Mouse (Mus musculus) ES-E14 (cell line): ENCODE measurements at regions not wholly inside any gene's neighbourhood (a gene's known extent, or its start where the extent isn't known, plus 50 kb on each side); places are given as distances from the start of the nearest gene placed in this dataset.

Source experiments
- DNase-seq: peaks from one replicate; pipeline ENCODE4 v3.0.0-alpha.2; 2013; ENCODE audit warnings: low read depth, low spot score
- H3K27ac ChIP-seq: 2 replicates; pipeline ENCODE4 v1.5.1; 2012; ENCODE audit warnings: low read depth, mild to moderate bottlenecking, low read length, moderate library complexity, mixed read lengths; ENCODE audit not compliant: poor library complexity, insufficient read depth, severe bottlenecking
- H3K36me3 ChIP-seq: 2 replicates; pipeline ENCODE4 v1.6.1; 2012; ENCODE audit warnings: mild to moderate bottlenecking, low read length, moderate library complexity, mixed read lengths; ENCODE audit not compliant: control insufficient read depth, poor library complexity, insufficient read depth, severe bottlenecking
- H3K4me1 ChIP-seq, 2 experiments: fragments of 150-350 bp in 1 of 2; sonication (generic) in 1 of 2; 2 replicates each; pipeline ENCODE4 v1.6.1; 2012; ENCODE audit warnings: low read length in 2 of 2, mild to moderate bottlenecking in 1 of 2, mixed read lengths in 1 of 2; ENCODE audit not compliant: control insufficient read depth in 2 of 2, insufficient read depth in 2 of 2, poor library complexity in 1 of 2
- H3K4me3 ChIP-seq, 2 experiments: fragments of 150-350 bp in 1 of 2; sonication (generic) in 1 of 2; 2 replicates each; pipeline ENCODE4 v1.5.1; 2012; ENCODE audit warnings: low read length in 2 of 2, low read depth in 1 of 2, mild to moderate bottlenecking in 1 of 2, mixed read lengths in 1 of 2; ENCODE audit not compliant: insufficient read depth in 1 of 2, poor library complexity in 1 of 2, severe bottlenecking in 1 of 2
- H3K9ac ChIP-seq: 2 replicates; pipeline ENCODE4 v1.6.1; 2012; ENCODE audit warnings: low read depth, mild to moderate bottlenecking, low read length, mixed read lengths; ENCODE audit not compliant: poor library complexity, insufficient read depth, severe bottlenecking
- H3K9me3 ChIP-seq: fragments of 150-350 bp; sonication (generic); 2 replicates; pipeline ENCODE4 v1.6.1; 2012; ENCODE audit warnings: low read depth, mild to moderate bottlenecking, low read length; ENCODE audit not compliant: control insufficient read depth, insufficient read depth
- CHD2 ChIP-seq: IDR thresholded peaks from 2 replicates; pipeline ENCODE4 v1.6.1; 2014; ENCODE audit warnings: mild to moderate bottlenecking, low read depth, low read length, inconsistent platforms
- HCFC1 ChIP-seq: IDR thresholded peaks from 2 replicates; pipeline ENCODE4 v1.6.1; 2012; ENCODE audit warnings: low read length, inconsistent platforms, borderline replicate concordance; ENCODE audit not compliant: insufficient read depth
- MAFK ChIP-seq: IDR thresholded peaks from 2 replicates; pipeline ENCODE4 v1.6.1; 2014; ENCODE audit warnings: mild to moderate bottlenecking, low read depth, low read length, inconsistent platforms; ENCODE audit not compliant: insufficient read depth
- ZC3H11A ChIP-seq: IDR thresholded peaks from 2 replicates; pipeline ENCODE4 v1.6.1; 2012; ENCODE audit warnings: low read depth, mild to moderate bottlenecking, inconsistent platforms, low read length, borderline replicate concordance
- ZNF384 ChIP-seq: IDR thresholded peaks from 2 replicates; pipeline ENCODE4 v1.6.1; 2012; ENCODE audit warnings: low read depth, low read length, inconsistent platforms
- in situ Hi-C, 2 experiments: fragments of 600-800 bp; cut with MboI; formaldehyde crosslinking; loops; one replicate each; pipeline ENCODE4 v1.15.1; 2025; ENCODE audit warnings: low sequenced_read_pairs in 2 of 2, inconsistent platforms in 1 of 2; ENCODE audit not compliant: unreplicated experiment in 2 of 2

- no peak overlapping the region for H3K27ac ChIP-seq
- TF ChIP-seq CHD2 (no peak), ZNF384 (no peak), HCFC1 (no peak), ZC3H11A (no peak), MAFK (no peak)
- no peak overlapping the region for H3K9ac ChIP-seq
- in situ Hi-C loops, result no loop called here
- H3K36me3 ChIP-seq, result no peaks in the 10 kb centered on the region
- H3K4me1 ChIP-seq, result no peaks in the 10 kb centered on the region
- DNase-seq, result no peak
- H3K9me3 ChIP-seq, result no peaks in the 10 kb centered on the region
- no peak overlapping the region for H3K4me3 ChIP-seq
Measured at GRCm38 (mm10) chr17:48771721-48772320, 160.4 kb upstream of the Lrfn2 start.

- Histone ChIP-seq H3K9me3 (no peaks in the 10 kb centered on the region), H3K9ac (no peak overlapping the region), H3K4me1 (no peaks in the 10 kb centered on the region), H3K36me3 (no peaks in the 10 kb centered on the region), H3K27ac (no peak overlapping the region), H3K4me3 (no peak overlapping the region)
- TF ChIP-seq MAFK (no peak), HCFC1 (no peak), ZC3H11A (no peak), CHD2 (no peak), ZNF384 (no peak)
- in situ Hi-C loops, result no loop called here
- DNase-seq, result no peak
Measured at GRCm38 (mm10) chr17:48774172-48774890, 157.8 kb upstream of the Lrfn2 start.

GRCm38 (mm10) chr17:48775479-48775878, 156.7 kb upstream of the Lrfn2 start:
- Histone ChIP-seq H3K4me1 (no peaks in the 10 kb centered on the region), H3K27ac (no peak overlapping the region), H3K36me3 (no peaks in the 10 kb centered on the region), H3K9ac (no peak overlapping the region), H3K9me3 (no peaks in the 10 kb centered on the region), H3K4me3 (no peak overlapping the region)
- in situ Hi-C loops, result no loop called here
- TF ChIP-seq HCFC1 (no peak), MAFK (no peak), ZC3H11A (no peak), ZNF384 (no peak), CHD2 (no peak)
- DNase-seq, result no peak

DNA sequence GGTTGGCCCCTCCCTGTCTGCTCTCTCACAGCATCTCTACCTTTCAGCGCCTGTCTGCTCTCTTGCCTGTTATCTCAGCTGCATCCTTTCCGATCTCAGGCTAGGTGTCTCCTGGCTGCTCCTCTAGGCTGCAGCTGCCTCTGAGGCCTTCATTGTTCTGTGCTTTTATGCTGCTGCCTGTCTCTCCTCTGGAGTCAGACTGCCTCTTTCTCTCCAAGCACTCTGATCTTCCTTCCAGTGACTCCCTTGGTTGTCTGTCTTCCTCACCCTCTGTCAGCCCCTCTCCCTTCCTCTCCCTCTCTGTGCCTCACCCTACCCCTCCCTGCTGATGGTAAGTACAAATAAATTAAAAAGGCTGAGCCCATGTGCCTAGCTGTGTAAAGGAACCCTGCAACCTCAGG, 155.7 kb upstream of the Lrfn2 start:
- in situ Hi-C loops, result no loop called here
- Histone ChIP-seq H3K36me3 (no peaks in the 10 kb centered on the region), H3K9ac (no peak overlapping the region), H3K9me3 (no peaks in the 10 kb centered on the region), H3K4me1 (no peaks in the 10 kb centered on the region), H3K4me3 (no peak overlapping the region), H3K27ac (no peak overlapping the region)
- no peak for DNase-seq
- no peak for TF ChIP-seq ZC3H11A
- TF ChIP-seq HCFC1, result no peak
- no peak for TF ChIP-seq MAFK
- no peak for TF ChIP-seq ZNF384
- TF ChIP-seq CHD2, result no peak
